Mouse (Mus musculus): ENCODE measurements at regions not wholly inside any gene's neighbourhood (a gene's known extent, or its start where the extent isn't known, plus 50 kb on each side); places are given as distances from the start of the nearest gene placed in this dataset.

- DNase-seq (ENCODE audit: low spot score in 2 of 2): no peak
These were observed 187.4 kb downstream of the Gpd2 start for GRCm38 (mm10) chr2:57424879-57425278.

DNA sequence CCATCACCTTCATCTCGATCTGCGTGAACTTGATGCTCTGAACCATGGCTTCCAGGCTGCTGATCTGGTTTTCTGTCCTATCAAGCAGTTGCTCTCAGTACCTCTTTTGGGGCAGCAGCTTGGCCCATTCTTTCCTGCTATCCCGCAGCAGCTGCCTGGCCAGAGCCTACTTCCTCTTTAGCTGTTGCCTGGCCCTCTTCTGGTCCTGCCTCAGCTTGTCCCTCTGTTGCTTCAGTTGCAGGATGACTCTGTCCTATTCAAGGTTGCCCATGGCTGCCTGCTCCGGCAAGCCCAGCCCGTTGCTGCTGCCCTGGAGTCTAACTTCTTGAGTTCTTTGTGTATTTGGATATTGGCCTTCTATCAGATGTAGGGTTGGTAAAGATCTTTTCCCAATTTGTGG lies 188.0 kb downstream of the Gpd2 start:
- DNase-seq (ENCODE audit: low spot score in 2 of 2): no peak

GRCm38 (mm10) chr2:57450996-57451770 lies 213.7 kb downstream of the Gpd2 start:
- no peak for DNase-seq (ENCODE audit: low spot score in 2 of 2)

- DNase-seq (ENCODE audit: low spot score in 2 of 2): no peak
These were observed 216.7 kb downstream of the Gpd2 start for GRCm38 (mm10) chr2:57453896-57454679.

DNA sequence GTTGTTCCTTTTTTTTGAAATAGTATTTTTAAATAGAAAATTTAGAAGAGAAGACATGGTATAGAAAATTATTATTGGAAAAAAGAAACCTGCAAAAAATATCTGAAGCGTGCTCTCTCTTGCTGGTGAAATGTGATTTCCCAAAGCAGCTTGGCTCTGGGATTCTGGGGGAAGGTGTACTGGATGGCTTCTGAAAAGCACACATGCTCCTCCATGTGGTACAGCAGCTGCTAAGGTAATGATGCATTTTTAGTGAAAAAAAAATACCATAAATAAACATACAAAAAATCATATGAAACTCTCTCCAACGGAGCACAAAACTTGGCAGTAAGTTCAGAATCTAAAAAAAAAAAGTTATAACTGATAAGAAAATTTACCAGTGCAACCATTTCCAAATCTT lies 222.5 kb downstream of the Gpd2 start:
- no peak for DNase-seq (ENCODE audit: low spot score in 2 of 2)

DNA sequence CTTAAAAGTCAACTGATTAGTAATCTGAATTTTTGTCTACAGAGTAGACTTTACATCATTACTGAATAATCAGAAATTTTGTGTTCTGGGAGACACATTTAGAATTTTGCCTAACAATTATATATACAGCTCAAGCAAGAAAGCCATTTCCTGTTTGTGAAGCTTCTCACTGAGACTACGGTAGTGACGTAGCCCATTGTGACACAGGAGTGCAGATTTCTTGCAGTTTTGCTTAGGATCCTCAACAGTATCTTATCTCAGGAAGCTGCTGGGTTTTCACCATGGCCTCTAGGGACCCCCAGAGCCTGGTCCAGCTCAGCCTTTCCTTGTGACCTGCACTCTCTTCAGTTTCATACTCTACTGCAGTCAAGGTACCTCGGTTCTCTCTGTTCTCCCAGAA lies 236.4 kb downstream of the Gpd2 start:
- no peak for DNase-seq (ENCODE audit: low spot score in 2 of 2)

GRCm38 (mm10) chr2:57492116-57492515 lies 254.7 kb downstream of the Gpd2 start:
- no peak for DNase-seq (ENCODE audit: low spot score in 2 of 2)

DNA sequence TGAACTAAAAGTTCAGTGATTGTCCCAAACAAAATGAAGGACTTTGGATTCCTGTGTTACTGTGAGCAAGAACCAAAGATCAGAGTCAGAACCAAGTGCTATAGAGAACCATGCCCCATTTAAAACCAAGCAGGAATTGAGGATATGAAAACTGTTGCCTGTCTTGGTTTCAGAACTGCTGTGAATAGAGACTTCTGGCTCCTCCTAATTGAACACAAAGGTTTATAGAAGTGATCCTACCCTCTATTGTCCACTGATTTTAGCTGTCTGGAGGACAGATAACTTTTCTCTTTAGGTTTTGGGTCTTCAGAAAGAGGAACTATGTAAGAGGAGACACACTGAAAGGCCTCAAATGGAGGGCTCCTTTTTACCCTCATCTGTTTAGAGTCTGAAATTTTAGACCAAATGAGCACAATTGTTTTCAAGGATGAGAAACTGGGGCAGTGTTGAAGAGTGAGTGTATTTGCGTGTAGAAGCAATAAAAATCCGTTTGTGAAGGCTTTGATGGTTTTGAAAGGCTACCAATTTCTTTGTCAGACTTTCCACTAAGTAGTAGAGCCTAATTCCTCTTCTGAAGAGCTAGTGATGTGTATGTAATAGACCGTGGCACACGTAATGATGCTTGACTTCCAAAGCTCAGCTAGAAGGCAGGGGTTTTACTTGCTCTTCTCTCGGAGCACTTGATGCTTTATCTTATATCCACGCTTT lies 255.6 kb downstream of the Gpd2 start:
- no peak for DNase-seq (ENCODE audit: low spot score in 2 of 2)

GRCm38 (mm10) chr2:57496315-57496954 lies 259.0 kb downstream of the Gpd2 start:
- no peak for DNase-seq (ENCODE audit: low spot score in 2 of 2)

DNA sequence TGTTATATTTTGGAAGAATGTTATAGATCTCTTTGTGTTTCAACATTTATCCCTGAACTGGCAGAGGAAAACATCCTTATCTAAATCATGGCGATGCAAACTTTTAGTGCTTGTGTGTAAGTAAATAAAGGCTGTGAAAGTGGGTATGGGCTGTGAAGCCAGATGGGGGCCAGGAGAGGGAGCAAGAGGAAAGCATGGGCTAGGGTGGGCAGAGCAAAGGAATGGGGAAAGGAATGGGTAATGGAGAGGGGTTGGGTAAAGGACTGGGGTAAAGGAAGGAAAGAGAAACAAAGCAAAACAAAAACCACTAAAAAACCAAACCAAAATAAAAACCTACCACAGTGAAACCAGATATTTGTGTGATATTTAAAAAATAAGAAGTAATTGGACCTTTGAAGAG lies 260.5 kb downstream of the Gpd2 start:
- no peak for DNase-seq (ENCODE audit: low spot score in 2 of 2)

- DNase-seq (ENCODE audit: low spot score in 2 of 2): no peak
These were observed 267.2 kb downstream of the Gpd2 start for GRCm38 (mm10) chr2:57504678-57505077.

DNA sequence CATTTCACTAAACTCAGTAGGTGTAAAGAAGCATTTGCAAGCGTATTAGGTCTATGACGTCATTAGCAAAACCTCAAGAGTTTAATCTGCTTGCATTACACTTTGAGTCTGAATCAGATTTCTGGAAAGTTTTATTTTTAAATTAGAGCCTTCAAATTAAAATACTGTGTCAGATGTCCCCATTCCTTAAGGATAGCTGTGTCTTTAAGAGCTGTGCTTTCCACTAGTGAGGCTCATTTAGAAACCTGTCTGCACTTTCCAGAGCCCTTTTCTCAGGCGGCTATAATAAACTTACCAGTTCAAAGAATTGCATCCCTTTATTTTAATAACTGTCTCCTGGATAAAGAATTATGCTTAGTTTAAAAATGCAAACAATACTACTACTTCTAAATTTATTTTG lies 285.0 kb downstream of the Gpd2 start:
- no peak for DNase-seq (ENCODE audit: low spot score in 2 of 2)

DNA sequence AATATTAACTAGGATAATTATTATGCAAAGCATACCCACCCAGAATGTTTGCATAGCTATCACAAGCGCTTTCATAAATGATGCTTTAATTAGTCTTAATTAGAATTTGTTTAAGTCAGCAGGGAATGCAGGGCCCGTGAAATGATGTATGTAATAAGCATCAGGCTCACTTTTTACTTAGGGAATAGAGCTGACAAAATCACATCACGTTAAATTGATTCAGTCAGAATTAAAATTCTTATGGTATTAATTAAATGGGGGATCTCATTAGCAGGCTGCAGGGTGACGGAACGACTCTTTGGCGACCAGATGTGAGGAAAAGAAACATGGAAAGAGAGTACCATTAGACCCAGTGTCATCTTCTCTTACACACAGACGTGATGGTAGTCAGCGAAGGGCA lies 285.5 kb downstream of the Gpd2 start:
- no peak for DNase-seq (ENCODE audit: low spot score in 2 of 2)

DNA sequence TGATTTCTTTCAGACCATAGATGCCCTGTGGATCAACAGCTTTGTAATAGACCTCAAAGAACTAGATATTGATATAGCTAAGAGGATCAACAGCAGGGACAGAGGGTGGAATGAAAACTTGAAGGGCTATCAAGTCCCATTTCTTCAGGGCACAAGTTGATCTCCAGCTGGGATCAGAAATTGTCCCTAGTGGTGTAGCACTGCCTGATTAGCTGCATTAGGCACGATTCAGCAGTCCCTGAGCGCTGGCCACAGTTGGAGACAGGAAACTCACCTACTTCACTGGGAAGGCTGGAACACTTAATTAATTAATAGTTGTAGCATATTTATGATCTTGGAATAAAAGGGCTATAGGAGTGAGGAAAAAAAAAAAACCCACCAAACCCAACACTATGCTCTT lies 290.5 kb downstream of the Gpd2 start:
- no peak for DNase-seq (ENCODE audit: low spot score in 2 of 2)

DNA sequence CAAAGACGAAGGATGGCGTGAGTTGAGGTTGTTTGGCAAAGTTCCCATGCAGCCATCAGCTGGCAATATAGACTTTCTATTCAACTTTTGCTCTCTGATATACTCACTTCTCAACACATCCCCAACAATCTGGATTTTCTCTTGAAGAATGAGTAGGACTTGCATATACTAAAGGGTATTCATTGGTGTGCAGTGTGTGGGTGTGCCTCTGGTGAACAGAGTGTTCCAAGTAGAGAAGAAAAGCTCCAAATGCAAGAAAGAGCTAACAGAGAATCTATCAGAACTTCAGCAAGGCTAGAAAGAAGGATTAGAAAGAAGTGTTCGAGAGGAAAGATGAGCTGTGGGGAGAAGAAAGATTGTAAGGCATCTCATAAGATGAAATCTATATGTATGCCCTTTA lies 302.4 kb downstream of the Gpd2 start:
- no peak for DNase-seq (ENCODE audit: low spot score in 2 of 2)

- DNase-seq (ENCODE audit: low spot score in 2 of 2): no peak
These were observed 327.8 kb downstream of the Gpd2 start for GRCm38 (mm10) chr2:57565258-57565657.

GRCm38 (mm10) chr2:57566103-57566502 lies 328.7 kb downstream of the Gpd2 start:
- no peak for DNase-seq (ENCODE audit: low spot score in 2 of 2)

GRCm38 (mm10) chr2:57567183-57567582 lies 329.7 kb downstream of the Gpd2 start:
- no peak for DNase-seq (ENCODE audit: low spot score in 2 of 2)

GRCm38 (mm10) chr2:57587065-57587464 lies 349.6 kb downstream of the Gpd2 start:
- DNase-seq (ENCODE audit: low spot score in 2 of 2): peak in 1 of 2 experiments; percentile 2

DNA sequence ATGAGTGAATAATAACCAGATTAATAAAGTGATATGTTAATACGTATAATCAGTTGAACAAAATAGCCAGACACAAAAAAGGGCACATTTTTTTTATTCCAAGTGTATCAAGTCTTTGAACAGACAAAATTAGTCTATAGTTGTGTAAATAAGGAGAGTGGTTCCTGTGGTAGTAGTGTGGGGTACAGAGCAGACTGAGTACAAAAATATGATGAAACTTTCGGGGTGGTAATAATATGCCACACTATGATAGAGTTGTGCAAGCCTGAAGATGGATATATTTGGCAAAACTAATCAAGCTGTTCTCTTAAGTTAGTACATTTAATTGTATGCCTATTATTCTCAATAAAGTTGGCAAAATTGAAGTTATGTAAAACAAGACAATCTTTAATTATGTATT lies 356.1 kb downstream of the Gpd2 start:
- DNase-seq (ENCODE audit: low spot score in 2 of 2): no peak

DNA sequence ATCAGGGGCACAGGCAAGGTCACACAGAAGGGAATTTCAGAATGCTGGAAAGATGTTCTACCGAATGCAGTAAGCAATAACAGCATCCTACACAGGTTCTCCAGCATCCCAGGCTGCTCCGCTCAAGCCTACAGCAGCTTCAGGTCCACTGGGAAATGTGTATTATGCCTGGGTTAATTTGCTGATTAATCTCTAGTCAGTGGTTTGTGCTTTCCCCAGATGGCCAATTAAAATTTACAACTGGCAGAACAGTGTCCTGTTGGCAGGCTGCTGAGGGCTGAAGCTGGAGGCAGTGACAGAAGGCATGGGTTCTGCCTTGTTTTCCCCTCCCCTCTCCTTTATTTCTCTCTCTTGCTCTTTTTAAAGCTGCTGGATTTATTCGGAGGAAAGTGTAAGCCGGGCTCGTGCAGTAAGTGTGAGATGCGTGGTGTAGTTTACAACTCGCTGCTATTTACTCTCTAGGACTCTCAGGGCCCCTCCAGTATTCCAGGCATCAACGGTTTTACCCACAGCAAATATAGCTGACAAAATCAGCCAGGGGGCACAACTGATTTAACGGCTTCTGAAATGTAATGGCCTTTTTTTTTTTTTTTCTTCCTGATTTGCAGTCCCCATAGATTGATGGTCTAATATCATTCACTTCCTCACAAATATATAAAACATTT lies 360.4 kb downstream of the Gpd2 start:
- DNase-seq (ENCODE audit: low spot score in 2 of 2): no peak

GRCm38 (mm10) chr2:57611599-57611998 lies 374.2 kb downstream of the Gpd2 start:
- no peak for DNase-seq (ENCODE audit: low spot score in 2 of 2)
